Mouse (Mus musculus) kidney, postnatal 4 days (tissue): ENCODE data around the gene Aplp2.

Experiments
- DNase-seq, 2 experiments: peaks; one replicate each; pipeline ENCODE4 v3.0.0; 2021; ENCODE audit warnings: mixed read lengths in 2 of 2

Aplp2 gene

GRCm38 (mm10) chr9:31211690-31212499 is at the start of gene Aplp2:
Aplp2 (minus strand) TSS chr9:31211815.
- peak; percentile 98 for DNase-seq

- DNase-seq = no peak
Observed at GRCm38 (mm10) chr9:31260219-31260618, 48.6 kb upstream of the Aplp2 start.

DNA sequence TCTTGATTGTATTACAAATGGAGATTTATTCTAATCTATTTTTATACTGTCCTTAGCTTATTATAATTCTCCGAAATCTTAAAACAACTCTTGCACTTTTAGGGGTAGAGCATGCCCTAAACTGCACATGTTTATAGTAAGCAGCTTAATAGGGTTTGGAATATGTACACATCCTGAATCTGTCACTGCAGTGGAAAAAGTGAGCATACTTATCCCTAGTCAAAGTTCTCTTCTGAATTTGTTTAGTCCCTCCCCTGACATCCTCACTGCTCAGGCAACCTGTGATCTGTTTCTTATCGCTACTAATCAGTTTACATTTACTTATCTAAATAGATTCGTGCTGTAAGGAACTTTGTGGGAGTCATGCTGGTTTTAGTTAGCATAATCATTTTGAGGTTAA is 46.6 kb upstream of the Aplp2 start:
- DNase-seq = no peak

DNA sequence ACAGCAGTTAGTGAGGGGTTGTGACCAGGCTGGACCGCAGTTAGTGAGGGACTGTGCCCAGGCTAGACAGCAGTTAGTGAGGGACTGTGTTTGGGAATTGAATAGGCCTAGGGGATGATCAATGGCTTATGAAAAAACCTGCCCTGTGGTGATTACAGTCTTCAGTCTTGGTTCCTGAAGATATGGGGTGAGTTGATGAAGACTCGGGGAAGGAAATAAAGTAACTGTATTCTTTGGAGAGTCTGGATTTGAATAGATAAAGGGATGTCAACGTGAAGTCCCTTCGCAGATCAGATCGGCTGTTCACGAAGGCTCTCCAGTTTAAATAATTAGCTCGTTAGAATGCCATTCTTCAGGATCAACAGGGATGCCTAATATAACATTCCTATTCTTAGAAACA is 44.3 kb upstream of the Aplp2 start:
- no peak for DNase-seq

DNA sequence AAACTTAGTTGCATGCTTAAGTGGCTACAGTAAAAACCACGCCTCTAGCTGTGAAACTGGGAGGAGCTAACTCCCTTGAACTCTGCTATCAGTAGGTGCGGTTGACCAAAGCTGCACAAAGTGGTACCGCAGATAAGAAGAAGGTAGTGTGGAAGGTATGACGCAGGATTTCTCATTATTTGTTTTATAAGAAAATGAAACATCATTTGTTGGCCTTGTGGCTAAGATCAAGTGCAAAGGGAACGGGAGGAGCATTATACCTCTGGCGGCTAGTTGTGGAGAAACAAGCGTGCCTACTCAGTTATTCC is 43.0 kb upstream of the Aplp2 start:
- no peak for DNase-seq

DNA sequence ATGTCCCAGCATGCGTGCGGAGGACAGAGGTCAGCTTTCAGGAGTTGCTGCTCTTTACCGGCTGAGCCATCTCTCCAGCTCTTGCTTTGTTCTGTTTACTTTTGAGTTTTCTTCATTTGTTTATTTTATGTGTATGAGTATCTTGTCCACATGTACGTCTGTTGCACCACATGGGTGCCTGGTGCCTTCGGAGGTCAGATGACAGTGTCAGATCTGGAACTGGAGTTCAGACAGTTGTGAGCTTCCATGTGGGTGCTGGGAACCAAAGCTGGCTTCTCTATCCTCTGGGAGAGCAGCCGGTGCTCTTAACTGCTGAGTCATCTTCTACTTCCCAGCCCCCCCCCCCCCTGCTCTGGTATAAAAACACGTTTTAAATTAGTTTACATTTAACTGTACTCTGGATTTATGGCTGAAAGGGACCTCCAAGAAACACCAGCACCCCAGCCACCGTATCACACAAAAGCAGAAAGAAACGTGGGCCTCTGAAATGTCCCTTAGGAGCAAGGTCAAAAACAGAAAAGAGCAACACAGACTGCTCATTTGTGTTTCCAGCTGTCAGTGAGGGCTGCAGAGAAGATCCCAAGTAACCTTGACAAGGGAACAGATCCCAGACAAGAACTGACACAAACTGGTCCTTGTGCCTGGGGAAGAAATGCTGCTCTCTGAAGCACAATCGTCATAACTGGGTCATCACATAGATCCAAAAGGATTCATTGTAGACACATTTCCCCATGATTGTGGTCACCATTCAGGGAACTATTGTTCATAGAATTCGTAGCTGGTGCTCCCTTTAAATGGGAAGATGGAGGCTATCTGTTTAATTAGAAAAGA is 42.5 kb upstream of the Aplp2 start:
- DNase-seq = no peak

GRCm38 (mm10) chr9:31253311-31253734 is 41.7 kb upstream of the Aplp2 start:
- DNase-seq = peak; percentile 28 to 56

- DNase-seq = peak; percentile 27 to 43
Observed at GRCm38 (mm10) chr9:31252182-31252799, 40.7 kb upstream of the Aplp2 start.

GRCm38 (mm10) chr9:31247447-31248220 is 36.0 kb upstream of the Aplp2 start:
- DNase-seq = no peak

- no peak for DNase-seq
Observed at GRCm38 (mm10) chr9:31246421-31246820, 34.8 kb upstream of the Aplp2 start.

GRCm38 (mm10) chr9:31245006-31245405 is 33.4 kb upstream of the Aplp2 start:
- no peak for DNase-seq

- DNase-seq = no peak
Observed at GRCm38 (mm10) chr9:31243939-31244333, 32.3 kb upstream of the Aplp2 start.

DNA sequence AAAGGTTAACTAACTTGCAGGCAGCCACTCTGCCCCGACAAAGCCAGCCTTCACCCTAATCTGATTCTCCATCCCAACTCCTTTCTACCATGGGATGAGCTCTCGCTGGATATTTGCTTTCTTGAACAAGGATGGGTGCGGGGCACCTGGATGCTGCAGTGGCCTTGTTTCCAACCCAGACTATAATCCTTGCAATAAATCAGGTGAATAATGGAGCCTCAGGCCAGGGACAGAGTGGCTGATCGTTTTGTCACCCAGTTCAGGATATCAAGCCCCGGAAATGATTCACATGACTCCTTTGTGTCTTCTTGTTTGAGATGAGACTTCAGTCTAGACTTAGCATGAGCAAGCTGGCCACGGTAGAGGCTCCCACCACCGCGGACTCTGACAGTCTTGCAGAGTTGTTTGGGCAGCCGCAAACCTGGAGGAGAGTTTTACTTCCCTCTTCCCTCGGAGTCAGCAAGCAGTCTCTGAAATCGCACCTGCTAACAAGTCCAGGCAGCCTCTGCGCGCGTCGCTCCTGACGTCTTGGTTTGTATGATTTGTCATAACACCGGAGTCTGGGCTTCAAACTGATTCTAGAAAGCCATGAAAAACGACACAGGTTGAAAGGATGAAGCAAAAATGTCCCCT is 31.8 kb upstream of the Aplp2 start:
- DNase-seq = no peak

DNA sequence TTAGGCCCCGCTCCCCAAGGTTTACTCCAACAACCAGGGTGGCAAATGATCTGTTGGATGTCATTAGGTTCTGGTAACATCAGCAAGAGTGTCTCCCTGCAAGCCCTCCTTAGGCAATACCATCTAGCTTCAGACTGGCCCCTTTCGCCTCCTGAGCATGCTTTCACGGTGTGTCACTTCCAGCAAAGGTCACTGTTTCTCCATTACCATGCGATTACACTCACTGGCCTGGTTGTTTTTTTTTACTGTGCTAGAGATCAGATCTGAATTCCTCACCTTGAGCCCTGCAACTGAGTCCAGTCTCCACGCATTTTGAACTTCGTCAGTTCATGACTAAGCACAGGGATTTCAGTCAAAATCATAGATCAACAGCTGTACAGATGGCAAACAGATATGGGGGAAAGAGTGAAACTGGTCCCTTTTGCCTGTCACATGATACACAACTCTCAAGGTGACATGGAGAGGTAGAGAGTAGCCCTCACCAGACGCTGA is 29.6 kb upstream of the Aplp2 start:
- DNase-seq = no peak

DNA sequence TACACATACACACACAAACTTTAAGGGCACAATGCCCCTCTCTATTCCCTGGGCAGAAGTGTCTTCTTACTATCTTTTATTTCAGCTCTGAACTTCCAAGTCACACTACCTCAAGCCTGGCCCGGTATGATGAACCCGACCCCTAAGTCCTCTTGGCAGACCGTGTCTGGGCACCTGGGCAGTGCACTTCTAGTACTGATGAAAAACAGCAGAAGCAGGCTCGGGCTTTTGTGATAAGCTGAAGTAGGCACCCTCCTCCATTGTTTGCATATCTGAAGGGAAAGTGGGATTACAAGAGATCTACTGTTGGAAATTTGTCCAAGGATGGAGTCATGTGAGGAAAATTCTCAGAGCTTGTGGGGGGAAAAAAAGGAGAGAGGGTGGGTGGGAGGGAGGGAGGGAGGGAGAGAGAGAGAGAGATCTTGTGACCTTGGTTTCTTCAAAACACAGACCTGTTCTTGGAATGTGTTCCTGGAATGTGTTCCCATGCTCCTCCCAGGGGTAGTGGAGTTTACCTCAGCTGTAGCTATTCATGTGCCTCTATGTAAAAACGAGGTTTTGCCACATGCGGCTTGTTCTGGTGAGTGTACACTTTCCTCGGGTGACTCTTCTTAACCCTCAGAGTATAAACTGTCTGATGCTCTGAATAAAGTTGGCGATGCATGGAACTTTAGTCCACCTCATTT is 29.1 kb upstream of the Aplp2 start:
- DNase-seq = no peak

DNA sequence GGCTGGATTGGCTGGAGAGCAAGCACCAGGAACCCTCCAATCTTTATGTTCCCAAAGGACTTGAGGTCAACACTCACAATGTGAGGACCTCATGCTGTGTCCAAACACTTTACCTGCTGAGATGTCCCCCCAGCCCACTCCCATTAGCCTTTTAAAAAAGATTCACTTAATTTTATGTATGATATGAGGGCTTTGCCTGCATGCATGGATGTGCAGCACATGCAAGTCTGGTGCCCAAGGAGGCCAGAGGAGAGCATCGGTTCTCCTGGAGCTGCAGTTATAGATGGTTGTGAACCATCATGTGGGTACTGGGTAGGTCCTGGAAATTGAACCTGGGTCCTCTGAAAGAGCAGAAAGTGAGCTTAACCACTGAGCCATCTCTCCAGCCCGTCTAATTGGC is 27.9 kb upstream of the Aplp2 start:
- DNase-seq = no peak

DNA sequence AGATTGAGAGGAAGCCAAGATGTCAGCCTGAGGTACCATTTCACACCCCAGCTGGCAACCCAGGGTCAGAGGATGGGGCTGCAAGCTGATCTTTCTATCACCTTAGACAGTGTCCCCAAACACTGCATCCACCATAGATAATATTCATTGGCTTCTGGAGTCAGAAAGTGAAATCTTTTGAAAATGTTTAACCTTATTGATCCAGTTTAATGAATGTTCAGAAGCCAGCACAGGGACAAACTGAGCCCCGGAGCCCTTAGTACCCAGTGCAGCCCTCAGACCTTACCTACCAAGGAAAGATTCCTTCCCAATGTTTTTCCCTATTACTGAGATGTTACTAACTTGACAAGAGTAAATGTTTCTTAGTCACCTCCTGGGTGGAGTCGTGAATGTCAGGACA is 26.9 kb upstream of the Aplp2 start:
- no peak for DNase-seq

GRCm38 (mm10) chr9:31236079-31236478 is 24.5 kb upstream of the Aplp2 start:
- DNase-seq = no peak

GRCm38 (mm10) chr9:31235489-31235888 is 23.9 kb upstream of the Aplp2 start:
- no peak for DNase-seq

- no peak for DNase-seq
Observed at GRCm38 (mm10) chr9:31235030-31235429, 23.4 kb upstream of the Aplp2 start.

DNA sequence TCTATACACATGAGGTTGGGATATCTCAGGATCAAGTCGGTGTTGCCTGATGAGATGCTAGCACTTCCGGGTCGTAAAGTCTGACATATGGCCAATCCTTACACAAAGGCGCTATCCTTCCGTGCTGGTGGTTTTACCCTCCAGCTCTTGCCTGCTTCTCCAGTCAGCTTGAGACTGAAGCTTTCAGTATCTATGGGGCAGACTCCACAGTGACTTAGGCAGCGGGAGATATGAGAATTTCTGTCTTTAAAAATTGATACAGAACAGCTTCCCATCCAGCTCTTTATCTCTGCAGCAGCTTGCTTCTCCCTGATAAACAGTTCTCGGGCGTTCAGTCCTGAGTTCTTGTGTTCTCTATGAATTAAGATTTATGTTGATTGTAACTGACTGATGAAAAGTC is 14.9 kb upstream of the Aplp2 start:
- DNase-seq = no peak

DNA sequence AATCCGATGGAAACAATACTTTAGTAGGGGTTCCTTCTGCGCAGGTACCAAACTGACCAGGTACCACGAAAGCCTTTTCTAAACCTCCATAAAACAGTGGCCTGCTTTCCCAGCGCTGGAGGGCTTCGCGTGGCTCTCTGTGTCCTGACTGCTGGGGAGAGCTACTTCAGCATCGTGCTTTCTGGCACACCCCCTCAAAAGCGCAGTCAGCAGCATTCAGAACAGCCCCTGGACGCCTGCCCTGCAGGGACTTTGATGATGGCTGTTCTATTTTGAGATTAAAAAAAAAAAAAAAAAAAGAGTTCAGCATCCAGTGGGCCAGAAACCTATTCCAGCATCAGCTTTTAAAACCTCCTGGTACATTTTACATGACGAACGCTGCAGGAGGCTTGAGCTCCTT is 14.2 kb upstream of the Aplp2 start:
- DNase-seq = peak in 1 of 2 experiments; percentile 27
